Mouse (Mus musculus) left cerebral cortex, postnatal 10 days (tissue): ENCODE data around the gene Gm38119. TPM values are rescaled to one million over a fixed set of nuclear protein-coding genes. Genes with fewer than 3 reads are reported as not detected.
"Not testable (repeated sequence)": the region's sequence is repeated elsewhere in the genome, so short reads cannot be mapped to it uniquely, and the experiment has no call there.

Experiments
- DNase-seq, 2 experiments: peaks; one replicate each; pipeline ENCODE4 v3.0.0; 2021 to 2022; ENCODE audit warnings: low spot score in 2 of 2, mixed read lengths in 1 of 2; ENCODE audit errors: extremely low spot score in 1 of 2
- intact Hi-C: fragments of 180-260 bp; cut with DNase I; formaldehyde crosslinking; loops from one replicate; pipeline ENCODE4 v1.15.1; 2025
- total RNA-seq, 2 experiments: library from RNA; stranded (reverse); gene quantifications; 2 replicates each; pipeline ENCODE4 v1.2.3; 2021

Gm38119 gene
- not detected for total RNA-seq

DNA sequence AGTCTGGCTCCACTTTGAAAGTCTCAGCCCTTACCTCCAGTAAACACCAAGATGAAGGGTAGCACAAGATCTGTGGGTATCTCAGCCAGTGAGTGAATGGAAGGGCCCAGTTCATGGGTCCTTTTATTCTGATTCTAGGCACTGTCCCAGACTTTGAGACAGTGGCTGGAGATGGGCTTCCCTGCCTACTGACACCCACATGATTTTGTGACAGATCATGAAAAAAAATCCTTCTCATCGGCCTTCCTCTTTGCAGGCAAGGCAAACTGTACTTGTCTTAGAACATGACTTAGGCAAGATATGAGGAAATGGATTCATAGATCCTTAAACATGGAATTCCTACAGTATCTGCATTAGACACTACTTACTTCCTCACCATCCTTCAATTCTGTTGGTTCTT is at the start of gene Gm38119:
Gene Gm38119 (minus strand): TSS at position 101 of the 400 bp plus-strand sequence.
- no peak for DNase-seq
- intact Hi-C loops, result no loop called here

DNA sequence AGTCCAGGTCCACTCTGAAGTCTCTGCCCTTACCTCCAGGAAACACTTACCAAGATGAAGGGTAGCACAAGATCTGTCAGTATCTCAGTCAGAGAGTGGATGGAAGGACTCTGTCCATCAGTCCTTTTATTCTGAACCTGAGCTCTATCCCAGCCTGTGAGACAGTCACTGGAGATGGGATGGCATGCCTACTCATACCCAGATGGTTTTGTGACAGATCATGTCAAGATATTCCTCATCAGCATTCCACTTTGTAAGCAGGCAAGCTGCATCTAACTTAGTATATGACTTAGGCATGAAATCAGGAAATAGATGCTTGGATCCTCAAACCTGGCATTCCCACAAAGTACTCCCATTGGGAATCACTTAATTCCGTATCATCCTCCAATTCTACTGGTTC is 39.9 kb upstream of the Gm38119 start, which contains the start of gene Lce1i:
Gene Lce1i (minus strand): TSS at position 101 of the 400 bp plus-strand sequence.
- DNase-seq, result no peak
- intact Hi-C loops, result no loop called here

DNA sequence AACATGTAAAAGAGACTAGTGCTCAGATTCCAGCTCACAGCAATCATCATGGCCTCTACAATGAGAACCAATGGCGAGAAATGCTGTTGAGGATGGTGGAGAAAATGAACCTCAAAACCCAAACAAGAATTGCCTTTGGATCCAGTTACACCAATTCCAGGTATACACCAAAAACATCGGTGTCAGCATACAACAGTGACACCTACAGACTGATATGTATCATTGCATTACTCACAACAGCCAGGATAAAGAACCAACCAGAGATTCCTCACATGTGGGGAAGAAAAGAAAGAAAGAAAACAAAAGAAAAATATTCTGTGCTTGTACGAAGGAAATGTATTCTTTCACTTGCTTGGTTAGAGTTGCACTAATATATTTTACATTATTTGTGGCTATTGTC is 32.7 kb upstream of the Gm38119 start:
- DNase-seq, result no peak
- intact Hi-C loops, result no loop called here

DNA sequence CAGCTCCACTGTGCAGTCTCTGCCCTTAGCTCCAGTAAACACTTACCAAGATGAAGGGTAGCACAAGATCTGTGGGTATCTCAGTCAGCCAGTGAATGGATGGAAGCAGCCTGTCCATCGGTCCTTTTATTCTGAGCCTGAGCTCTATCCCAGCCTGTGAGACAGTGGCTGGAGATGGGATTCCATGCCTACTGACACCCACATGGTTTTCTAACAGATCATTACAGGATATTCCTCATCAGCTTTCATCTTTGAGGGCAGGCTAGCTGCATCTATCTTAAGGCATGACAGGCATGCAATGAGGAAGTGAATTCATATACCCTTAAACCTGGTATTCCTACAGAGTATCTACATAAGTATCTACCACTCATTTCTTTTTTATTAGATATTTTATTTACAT is 26.1 kb upstream of the Gm38119 start, which contains the start of gene Lce1h:
Gene Lce1h (minus strand): TSS at position 101 of the 400 bp plus-strand sequence.
- intact Hi-C loops, result no loop called here

DNA sequence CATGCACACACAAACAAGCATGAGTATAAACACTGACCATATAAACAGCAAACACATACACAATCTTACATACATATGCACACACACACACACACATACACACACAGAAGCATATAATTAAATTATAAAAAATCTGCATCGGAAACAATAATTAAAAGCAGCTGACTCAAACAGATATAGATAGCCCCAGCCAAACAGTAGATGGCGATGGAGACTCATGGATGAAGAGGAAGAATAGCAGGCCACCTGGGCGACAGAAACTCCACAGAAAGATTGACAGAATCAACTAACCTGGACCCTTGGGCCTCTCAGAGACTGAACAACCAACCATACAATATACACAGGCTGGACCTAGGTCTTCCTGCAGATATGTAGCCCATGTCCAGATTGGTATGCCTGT is 14.3 kb upstream of the Gm38119 start:
- no peak for DNase-seq
- intact Hi-C loops, result no loop called here

More for the DNA sequence above, 26.1 kb upstream of the Gm38119 start, which contains the start of gene Lce1h:
- DNase-seq, result no peak

DNA sequence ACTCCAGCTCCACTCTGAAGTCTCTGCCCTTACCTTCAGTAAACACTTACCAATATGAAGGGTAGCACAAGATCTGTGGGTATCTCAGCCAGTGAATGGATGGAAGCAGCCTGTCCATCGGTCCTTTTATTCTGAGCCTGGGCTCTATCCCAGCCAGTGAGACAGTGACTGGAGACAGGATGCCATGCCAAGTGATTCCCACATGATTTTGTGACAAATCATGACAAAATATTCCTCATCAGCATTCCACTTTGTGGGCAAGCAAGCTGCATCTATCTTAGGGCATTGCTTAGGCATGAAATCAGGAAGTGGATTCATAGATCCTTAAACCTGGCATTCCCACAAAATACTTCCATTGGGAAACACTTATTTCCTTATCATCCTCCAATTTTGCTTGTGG is 13.3 kb upstream of the Gm38119 start, which contains the start of gene Lce1g:
Gene Lce1g (minus strand): TSS at position 101 of the 400 bp plus-strand sequence.
- intact Hi-C loops, result no loop called here
- no peak for DNase-seq

DNA sequence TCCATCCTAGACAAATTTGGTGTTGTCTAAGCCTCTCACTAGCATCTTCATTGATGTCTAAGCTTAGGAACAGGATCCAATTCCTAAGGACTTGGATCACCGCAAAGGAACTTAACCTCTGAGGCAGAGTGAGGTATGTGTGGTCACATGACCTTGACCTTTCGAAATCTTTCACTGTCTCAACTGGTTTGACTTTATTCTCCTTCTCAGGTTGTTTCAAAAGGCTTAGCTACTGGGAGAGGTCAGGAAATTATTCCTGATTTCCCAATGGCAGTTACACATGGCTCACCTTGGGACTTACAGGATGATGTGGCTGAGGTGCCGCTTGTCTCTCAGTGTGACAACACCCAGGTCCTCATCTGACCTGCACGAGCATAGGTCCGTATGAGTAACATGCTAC is 16.3 kb downstream of the Gm38119 start:
- no peak for DNase-seq
- intact Hi-C loops, result no loop called here

DNA sequence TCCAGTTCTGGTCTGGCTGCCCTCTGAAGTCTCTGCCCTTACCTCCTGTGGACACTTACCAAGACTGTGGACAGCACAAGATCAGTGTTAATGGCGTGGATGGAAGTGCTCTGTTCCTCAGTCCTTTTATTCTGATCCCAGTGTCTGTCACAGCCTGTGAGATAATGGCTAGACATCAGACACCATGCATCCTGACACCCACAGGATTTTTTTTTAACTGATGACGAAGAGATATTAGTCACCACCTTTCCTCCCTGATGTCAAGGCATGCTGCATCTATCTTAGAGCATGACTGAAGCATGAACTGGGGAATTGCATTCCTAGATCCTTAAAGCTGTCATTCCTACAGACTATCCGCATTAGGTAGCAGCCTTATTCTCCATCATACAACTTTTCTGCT is 18.6 kb downstream of the Gm38119 start, which contains the start of gene Lce1f:
Gene Lce1f (minus strand): TSS at position 101 of the 400 bp plus-strand sequence.
- no peak for DNase-seq
- intact Hi-C loops, result no loop called here

DNA sequence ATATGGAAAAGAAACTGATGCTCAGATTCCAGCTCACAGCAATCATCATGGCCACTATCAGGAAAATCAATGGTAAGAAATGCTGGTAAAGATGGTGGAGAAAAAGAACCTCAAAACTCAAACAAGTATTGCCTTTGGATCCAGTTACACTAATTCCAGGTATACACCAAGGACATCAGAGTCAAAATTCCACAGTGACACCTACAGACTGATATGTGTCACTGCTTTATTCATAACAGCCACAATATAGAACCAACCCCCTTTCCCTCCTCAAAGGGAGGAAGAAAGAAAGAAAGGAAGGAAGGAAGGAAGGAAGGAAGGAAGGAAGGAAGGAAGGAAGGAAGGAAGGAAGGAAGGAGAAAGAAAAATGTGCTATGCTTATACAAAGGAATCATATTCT is 23.8 kb downstream of the Gm38119 start:
- intact Hi-C loops, result no loop called here
- no peak for DNase-seq

DNA sequence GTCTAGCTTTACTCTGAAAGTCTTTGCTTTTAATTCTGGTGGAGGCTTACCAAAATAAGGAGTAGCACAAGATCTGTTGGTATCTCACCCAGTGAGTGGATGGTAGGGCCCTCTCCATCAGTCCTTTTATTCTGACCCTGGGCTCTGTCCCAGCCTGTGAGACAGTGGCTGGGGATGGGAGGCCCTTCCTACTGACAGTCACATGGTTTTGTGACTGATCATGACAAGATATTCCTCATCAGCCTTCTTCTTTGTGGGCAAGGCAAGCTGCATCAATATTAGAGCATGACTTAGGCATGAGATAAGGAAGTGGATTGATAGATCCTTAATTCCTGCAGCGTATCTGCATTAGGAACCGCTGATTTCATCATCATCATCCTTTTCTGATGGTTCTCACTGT is 29.9 kb downstream of the Gm38119 start, which contains the start of gene Lce1e:
Gene Lce1e (minus strand): TSS at position 101 of the 400 bp plus-strand sequence.
- intact Hi-C loops, result no loop called here
- DNase-seq, result no peak

DNA sequence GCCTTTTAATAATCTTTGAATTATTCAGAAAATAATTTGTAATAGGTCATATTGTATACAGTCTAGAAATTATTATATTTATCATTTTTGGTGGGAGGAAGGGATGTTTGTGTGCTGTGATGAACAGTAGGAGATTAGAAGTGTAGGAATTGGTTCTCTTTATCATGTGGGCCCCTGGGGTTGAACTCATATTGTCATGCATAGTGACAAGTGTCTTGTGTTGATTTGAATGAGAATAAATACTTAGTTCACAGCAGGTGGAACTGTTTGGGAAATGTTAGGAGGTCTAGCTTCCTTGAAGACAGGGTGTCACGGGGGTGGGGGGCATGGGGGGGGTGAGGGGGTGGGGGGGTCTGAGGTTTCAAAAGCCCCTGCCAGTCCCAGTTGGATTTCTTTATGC is 44.3 kb downstream of the Gm38119 start:
- intact Hi-C loops, result no loop called here
- no peak for DNase-seq

DNA sequence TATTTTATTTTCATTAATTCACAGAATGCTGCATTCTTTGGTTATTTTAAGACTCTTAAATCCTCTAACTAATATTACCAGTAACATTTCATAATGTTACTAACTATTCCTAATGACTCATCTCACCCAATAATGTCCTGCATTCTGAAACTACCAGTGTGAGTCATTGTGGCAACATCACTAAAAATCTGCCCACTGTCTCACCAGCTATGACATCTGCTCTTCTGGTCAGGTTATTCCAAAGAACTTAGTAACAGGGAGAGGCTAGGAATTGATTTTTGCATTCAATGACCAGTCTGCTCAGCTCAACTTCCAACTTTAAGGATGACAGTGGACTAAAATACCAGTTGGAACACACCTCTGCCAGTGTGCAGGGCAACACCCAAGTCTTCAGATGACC is 47.2 kb downstream of the Gm38119 start:
- intact Hi-C loops, result no loop called here
- no peak for DNase-seq

DNA sequence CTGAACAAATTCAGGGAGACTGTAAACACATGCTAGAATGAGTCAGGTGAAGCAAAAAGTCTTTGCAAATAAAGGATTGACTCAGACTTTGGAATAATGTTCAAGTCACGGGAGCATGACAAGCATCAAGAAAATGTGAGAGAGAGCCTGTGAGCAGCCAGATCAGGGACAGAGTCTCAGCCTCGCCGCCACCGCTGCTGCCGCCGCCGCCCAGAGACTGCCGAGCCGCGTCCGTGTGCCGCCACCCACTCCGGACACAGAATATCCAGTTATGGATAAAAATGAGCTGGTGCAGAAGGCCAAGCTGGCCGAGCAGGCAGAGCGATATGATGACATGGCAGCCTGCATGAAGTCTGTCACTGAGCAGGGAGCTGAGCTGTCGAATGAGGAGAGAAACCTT is 49.7 kb downstream of the Gm38119 start:
- peak in 1 of 2 experiments; percentile 37 for DNase-seq

More for the DNA sequence above, 49.7 kb downstream of the Gm38119 start:
- intact Hi-C loops, result not testable (repeated sequence)

Other genes with a start within 250 kb of the Gm38119 start
- gene Sprr4, start 238.6 kb downstream of the Gm38119 start, total RNA-seq, result not detected
- gene 2310046K23Rik, start 204.6 kb downstream of the Gm38119 start, total RNA-seq, result not detected
- gene Ivl, start 165.4 kb downstream of the Gm38119 start, total RNA-seq, result not detected
- not detected for gene Smcp, start 150.1 kb downstream of the Gm38119 start, total RNA-seq
- not detected for gene 2210017I01Rik, start 131.6 kb downstream of the Gm38119 start, total RNA-seq
- not detected for gene Lce6a, start 117.4 kb downstream of the Gm38119 start, total RNA-seq
- not detected for gene Lce1a1, start 90.8 kb downstream of the Gm38119 start, total RNA-seq
- not detected for gene Lce1b, start 82.2 kb downstream of the Gm38119 start, total RNA-seq
- not detected for gene Lce1a2, start 68.8 kb downstream of the Gm38119 start, total RNA-seq
- gene Lce1c, start 59.8 kb downstream of the Gm38119 start, total RNA-seq, result not detected
- gene Lce1d, start 51.9 kb downstream of the Gm38119 start, total RNA-seq, result not detected
- gene Lce1e, start 30.0 kb downstream of the Gm38119 start, total RNA-seq, result not detected
- not detected for gene Lce1f, start 18.7 kb downstream of the Gm38119 start, total RNA-seq
- not detected for gene Lce1g, start 13.2 kb upstream of the Gm38119 start, total RNA-seq
- gene Lce1h, start 26.0 kb upstream of the Gm38119 start, total RNA-seq, result not detected
- not detected for gene Lce1i, start 39.8 kb upstream of the Gm38119 start, total RNA-seq
- not detected for gene Lce1j, start 51.4 kb upstream of the Gm38119 start, total RNA-seq
- not detected for gene Lce1k, start 68.8 kb upstream of the Gm38119 start, total RNA-seq
- gene Kprp, start 88.2 kb upstream of the Gm38119 start, total RNA-seq, result not detected
- not detected for gene Lce1l, start 112.2 kb upstream of the Gm38119 start, total RNA-seq
- not detected for gene 2310050C09Rik, start 131.1 kb upstream of the Gm38119 start, total RNA-seq
- not detected for gene Lce3a, start 187.1 kb upstream of the Gm38119 start, total RNA-seq
- not detected for gene Lce3b, start 193.9 kb upstream of the Gm38119 start, total RNA-seq
- gene Lce3c, start 205.4 kb upstream of the Gm38119 start, total RNA-seq, result not detected
- gene Lce3d, start 218.3 kb upstream of the Gm38119 start, total RNA-seq, result not detected
- gene Lce3e, start 228.0 kb upstream of the Gm38119 start, total RNA-seq, result not detected